Mouse (Mus musculus): ENCODE measurements around the gene Rras.

Rras gene

GRCm38 (mm10) chr7:45046853-45047350 is 29.1 kb downstream of the Rras start:
- in situ Hi-C loops (cut with MboI; ENCODE audit: unreplicated experiment in 2 of 2), result no loop called here

GRCm38 (mm10) chr7:45047491-45047890 is 29.7 kb downstream of the Rras start:
- in situ Hi-C loops (cut with MboI; ENCODE audit: unreplicated experiment in 2 of 2), result no loop called here

- in situ Hi-C loops (cut with MboI; ENCODE audit: unreplicated experiment in 2 of 2), result no loop called here
These were observed 30.5 kb downstream of the Rras start for GRCm38 (mm10) chr7:45048001-45048890.

GRCm38 (mm10) chr7:45048923-45049657 is 31.3 kb downstream of the Rras start:
- in situ Hi-C loops (cut with MboI; ENCODE audit: unreplicated experiment in 2 of 2), result no loop called here

GRCm38 (mm10) chr7:45050945-45051600 is 33.3 kb downstream of the Rras start:
- in situ Hi-C loops (cut with MboI; ENCODE audit: unreplicated experiment in 2 of 2), result no loop called here

- in situ Hi-C loops (cut with MboI; ENCODE audit: unreplicated experiment in 2 of 2), result no loop called here
These were observed 33.8 kb downstream of the Rras start for GRCm38 (mm10) chr7:45051601-45051974.

- in situ Hi-C loops (cut with MboI; ENCODE audit: unreplicated experiment in 2 of 2), result no loop called here
These were observed 34.6 kb downstream of the Rras start for GRCm38 (mm10) chr7:45052181-45052861.

- in situ Hi-C loops (cut with MboI; ENCODE audit: unreplicated experiment in 2 of 2), result no loop called here
These were observed 35.0 kb downstream of the Rras start, which contains the start of gene Prr12 for GRCm38 (mm10) chr7:45052862-45053116. Gene Prr12 (minus strand): TSS chr7:45052881.

- in situ Hi-C loops (cut with MboI; ENCODE audit: unreplicated experiment in 2 of 2), result no loop called here
These were observed 35.6 kb downstream of the Rras start for GRCm38 (mm10) chr7:45053117-45053930.

GRCm38 (mm10) chr7:45053931-45054510 is 36.3 kb downstream of the Rras start:
- in situ Hi-C loops (cut with MboI; ENCODE audit: unreplicated experiment in 2 of 2), result no loop called here

- in situ Hi-C loops (cut with MboI; ENCODE audit: unreplicated experiment in 2 of 2), result no loop called here
These were observed 38.7 kb downstream of the Rras start for GRCm38 (mm10) chr7:45056329-45056971.

GRCm38 (mm10) chr7:45056972-45057348 is 39.2 kb downstream of the Rras start:
- in situ Hi-C loops (cut with MboI; ENCODE audit: unreplicated experiment in 2 of 2), result no loop called here

- in situ Hi-C loops (cut with MboI; ENCODE audit: unreplicated experiment in 2 of 2), result no loop called here
These were observed 41.1 kb downstream of the Rras start for GRCm38 (mm10) chr7:45058607-45059571.

- in situ Hi-C loops (cut with MboI; ENCODE audit: unreplicated experiment in 2 of 2), result no loop called here
These were observed 42.9 kb downstream of the Rras start for GRCm38 (mm10) chr7:45060632-45061122.

GRCm38 (mm10) chr7:45061532-45062075 is 43.8 kb downstream of the Rras start:
- in situ Hi-C loops (cut with MboI; ENCODE audit: unreplicated experiment in 2 of 2), result no loop called here

- in situ Hi-C loops (cut with MboI; ENCODE audit: unreplicated experiment in 2 of 2), result no loop called here
These were observed 44.6 kb downstream of the Rras start, which contains the start of the genes Nosip and Prrg2 for GRCm38 (mm10) chr7:45062239-45062835. Gene Nosip (plus strand): TSS chr7:45062429. Gene Prrg2 (minus strand): TSS chr7:45062677.

Data from v-Abl transformed pro-B cells (cell line).